Mouse (Mus musculus) MEL (cell line): ENCODE data around the gene Atpaf2. TPM values are rescaled to one million over a fixed set of nuclear protein-coding genes. Genes with fewer than 3 reads are reported as not detected.

ENCODE experiments used
- DNase-seq: peaks from one replicate; pipeline ENCODE4 v3.0.0; 2011; ENCODE audit warnings: low read depth, low spot score
- H3K27ac ChIP-seq: 2 replicates; pipeline ENCODE4 v1.5.1; 2012; ENCODE audit warnings: low read depth, mild to moderate bottlenecking, control low read depth, low read length, moderate library complexity; ENCODE audit not compliant: control insufficient read depth
- H3K27me3 ChIP-seq, 2 experiments: fragments of 150-350 bp in 1 of 2; sonication (generic) in 1 of 2; 2 replicates each; pipeline ENCODE4 v1.6.1; 2012; ENCODE audit warnings: low read length in 2 of 2, mild to moderate bottlenecking in 2 of 2, improper control_type of control experiment in 1 of 2, moderate library complexity in 1 of 2; ENCODE audit not compliant: insufficient read depth in 2 of 2, control insufficient read depth in 1 of 2
- H3K36me3 ChIP-seq, 2 experiments: 2 replicates each; pipeline ENCODE4 v1.6.1; 2012 to 2014; ENCODE audit warnings: low read length in 2 of 2, improper control_type of control experiment in 1 of 2, inconsistent platforms in 1 of 2, mild to moderate bottlenecking in 1 of 2; ENCODE audit not compliant: insufficient read depth in 2 of 2, control insufficient read depth in 1 of 2
- H3K4me1 ChIP-seq, 2 experiments: fragments of 150-350 bp in 1 of 2; sonication (generic) in 1 of 2; 2 replicates each; pipeline ENCODE4 v1.6.1; 2012; ENCODE audit warnings: low read length in 2 of 2, improper control_type of control experiment in 1 of 2, mild to moderate bottlenecking in 1 of 2; ENCODE audit not compliant: insufficient read depth in 2 of 2, control insufficient read depth in 1 of 2
- H3K4me3 ChIP-seq, 2 experiments: fragments of 150-350 bp in 1 of 2; sonication (generic) in 1 of 2; 2 replicates each; pipeline ENCODE4 v1.5.1; 2012; ENCODE audit warnings: low read depth in 2 of 2, low read length in 2 of 2, mild to moderate bottlenecking in 2 of 2, moderate library complexity in 2 of 2, control low read depth in 1 of 2, improper control_type of control experiment in 1 of 2; ENCODE audit not compliant: control insufficient read depth in 1 of 2, insufficient read depth in 1 of 2
- H3K79me2 ChIP-seq: 2 replicates; pipeline ENCODE4 v1.6.1; 2012; ENCODE audit warnings: mild to moderate bottlenecking, low read length, moderate library complexity; ENCODE audit not compliant: control insufficient read depth, poor library complexity, insufficient read depth
- H3K9ac ChIP-seq: 2 replicates; pipeline ENCODE4 v1.6.1; 2012; ENCODE audit warnings: low read depth, mild to moderate bottlenecking, control low read depth, low read length, moderate library complexity; ENCODE audit not compliant: control insufficient read depth, poor library complexity, severe bottlenecking
- H3K9me3 ChIP-seq: fragments of 150-350 bp; sonication (generic); replicated peaks from 2 replicates; pipeline ENCODE4 v1.6.1; 2012; ENCODE audit warnings: mild to moderate bottlenecking, low read length, improper control_type of control experiment, moderate library complexity; ENCODE audit not compliant: insufficient read depth
- BHLHE40 ChIP-seq: IDR thresholded peaks from 2 replicates; pipeline ENCODE4 v1.6.1; 2012; ENCODE audit warnings: low read depth, mild to moderate bottlenecking, inconsistent platforms, low read length, improper control_type of control experiment, borderline replicate concordance
- EP300 ChIP-seq, 2 experiments: IDR thresholded peaks; 2 replicates each; pipeline ENCODE4 v1.6.1; 2011; ENCODE audit warnings: improper control_type of control experiment in 2 of 2, low read length in 2 of 2, low read depth in 1 of 2, mild to moderate bottlenecking in 1 of 2
- ETS1 ChIP-seq: IDR thresholded peaks from 2 replicates; pipeline ENCODE4 v1.6.1; 2012; ENCODE audit warnings: low read depth, mild to moderate bottlenecking, inconsistent platforms, low read length, improper control_type of control experiment, moderate library complexity
- GABPA ChIP-seq: IDR thresholded peaks from 2 replicates; pipeline ENCODE4 v1.6.1; 2012; ENCODE audit warnings: low read depth, mild to moderate bottlenecking, inconsistent platforms, low read length, improper control_type of control experiment, moderate library complexity
- HCFC1 ChIP-seq: IDR thresholded peaks from 2 replicates; pipeline ENCODE4 v1.6.1; 2012; ENCODE audit warnings: low read depth, mild to moderate bottlenecking, inconsistent platforms, low read length, improper control_type of control experiment, moderate library complexity
- MAFK ChIP-seq: IDR thresholded peaks from 2 replicates; pipeline ENCODE4 v1.6.1; 2011; ENCODE audit warnings: low read depth, mild to moderate bottlenecking, low read length, improper control_type of control experiment, borderline replicate concordance
- POLR2AphosphoS5 ChIP-seq: IDR thresholded peaks from 2 replicates; pipeline ENCODE4 v1.6.1; 2012; ENCODE audit warnings: low read depth, borderline replicate concordance, mild to moderate bottlenecking, inconsistent platforms, low read length, moderate library complexity, mixed read lengths
- RAD21 ChIP-seq: IDR thresholded peaks from 2 replicates; pipeline ENCODE4 v1.6.1; 2011; ENCODE audit warnings: mild to moderate bottlenecking, low read depth, low read length, improper control_type of control experiment
- SMC3 ChIP-seq: IDR thresholded peaks from 2 replicates; pipeline ENCODE4 v1.6.1; 2011; ENCODE audit warnings: low read depth, low read length, improper control_type of control experiment
- TAL1 ChIP-seq: IDR thresholded peaks from 2 replicates; pipeline ENCODE4 v1.6.1; 2012; ENCODE audit warnings: mild to moderate bottlenecking, inconsistent platforms, low read length, moderate library complexity, mixed read lengths
- TCF12 ChIP-seq: IDR thresholded peaks from 2 replicates; pipeline ENCODE4 v1.6.1; 2014; ENCODE audit warnings: low read depth, mild to moderate bottlenecking, inconsistent platforms, low read length, improper control_type of control experiment, moderate library complexity
- USF1 ChIP-seq: IDR thresholded peaks from 2 replicates; pipeline ENCODE4 v1.6.1; 2014; ENCODE audit warnings: low read depth, mild to moderate bottlenecking, inconsistent platforms, low read length, improper control_type of control experiment, moderate library complexity
- ZC3H11A ChIP-seq: IDR thresholded peaks from 2 replicates; pipeline ENCODE4 v1.6.1; 2012; ENCODE audit warnings: low read depth, mild to moderate bottlenecking, inconsistent platforms, low read length, improper control_type of control experiment
- ZKSCAN1 ChIP-seq: IDR thresholded peaks from 2 replicates; pipeline ENCODE4 v1.6.1; 2012; ENCODE audit warnings: low read depth, mild to moderate bottlenecking, inconsistent platforms, low read length, improper control_type of control experiment, moderate library complexity
- ZMIZ1 ChIP-seq: IDR thresholded peaks from 2 replicates; pipeline ENCODE4 v1.6.1; 2012; ENCODE audit warnings: low read depth, mild to moderate bottlenecking, inconsistent platforms, low read length, improper control_type of control experiment, moderate library complexity
- polyA plus RNA-seq, 2 experiments: library from polyadenylated mRNA; stranded (reverse) in 1 of 2; unstranded in 1 of 2; fragments of >175 nt in 1 of 2; fragments of >200 nt in 1 of 2; gene quantifications; 2 replicates each; pipeline versions ENCODE4 v1.2.1 to v1.2.4; 2012; ENCODE audit warnings: low replicate concordance in 2 of 2, low read depth in 1 of 2; ENCODE audit not compliant: insufficient read length in 2 of 2, insufficient read depth in 1 of 2, missing spikeins in 1 of 2
- total RNA-seq: library from RNA; depleted of rRNA; stranded (reverse); fragments of 300-350 nt; gene quantifications from 2 replicates; pipeline ENCODE4 v1.2.3, GENCODE M21; 2012

Gene Atpaf2
- total and polyA plus RNA-seq, 3 experiments, result 82.6 to 102 TPM; not detected in 1

GRCm38 (mm10) chr11:60454080-60454744 is 36.0 kb upstream of the Atpaf2 start, which contains the start of gene Drg2 (continued):
- TF ChIP-seq ZMIZ1, result peak; percentile 97

DNA sequence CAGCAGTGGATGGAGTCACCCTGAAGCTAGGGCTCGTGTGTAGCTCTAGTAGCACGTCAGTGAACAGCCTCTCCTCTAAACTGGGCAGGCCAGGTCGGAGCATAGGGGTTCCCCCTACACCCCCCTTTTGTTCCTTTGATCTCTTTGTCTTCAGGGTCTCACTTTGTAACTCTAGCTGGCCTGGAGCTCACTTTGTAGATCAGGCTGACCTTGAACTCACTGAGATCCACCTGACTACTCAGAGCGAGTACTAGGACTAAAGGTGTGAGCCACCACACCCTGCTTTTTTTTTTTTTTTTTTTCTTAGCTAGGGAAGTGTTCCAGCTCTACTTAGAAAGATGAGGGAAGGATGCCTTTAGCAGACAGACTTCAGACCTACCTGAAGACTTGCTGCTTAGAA is 25.8 kb upstream of the Atpaf2 start:
- Histone ChIP-seq H3K27ac (no peak overlapping the region), H3K36me3 (peaks cover 0 to 8% of the 10 kb centered on the region in 2 experiments; a peak in 2 of 4 replicates)

GRCm38 (mm10) chr11:60442896-60443295 is 24.6 kb upstream of the Atpaf2 start:
- H3K36me3 ChIP-seq, result peaks cover 0 to 11% of the 10 kb centered on the region in 2 experiments; a peak in 2 of 4 replicates
- H3K27ac ChIP-seq, result no peak overlapping the region
- no peak for DNase-seq
- TF ChIP-seq BHLHE40, result no peak
- no peak for TF ChIP-seq RAD21
- no peak for TF ChIP-seq ETS1
- no peak overlapping the region for H3K4me3 ChIP-seq
- H3K9ac ChIP-seq, result no peak overlapping the region
- no peaks in the 10 kb centered on the region for H3K79me2 ChIP-seq
- no peaks in the 10 kb centered on the region for H3K9me3 ChIP-seq
- no peaks in the 10 kb centered on the region for H3K27me3 ChIP-seq
- no peaks in the 10 kb centered on the region for H3K4me1 ChIP-seq

More for the DNA sequence above, 25.8 kb upstream of the Atpaf2 start:
- TF ChIP-seq TCF12 (no peak), HCFC1 (no peak), ZMIZ1 (no peak), GABPA (no peak), TAL1 (no peak), ZC3H11A (no peak), MAFK (no peak), EP300 (IDR thresholded peaks at IDR 0.05; ENCODE audit: low read depth in 1 of 2, low read length in 2 of 2) (no peak), ZKSCAN1 (no peak), USF1 (no peak), POLR2AphosphoS5 (no peak), SMC3 (no peak), ETS1 (no peak)
- TF ChIP-seq, all 39 proteins: peak for 0
- no peaks in the 10 kb centered on the region for H3K4me1 ChIP-seq
- no peaks in the 10 kb centered on the region for H3K9me3 ChIP-seq
- H3K79me2 ChIP-seq, result no peaks in the 10 kb centered on the region
- H3K27me3 ChIP-seq, result no peaks in the 10 kb centered on the region
- DNase-seq, result no peak
- H3K4me3 ChIP-seq, result no peak overlapping the region
- no peak overlapping the region for H3K9ac ChIP-seq
